Mouse (Mus musculus): ENCODE measurements around the gene Acot11. TPM values are rescaled to one million over a fixed set of nuclear protein-coding genes. Genes with fewer than 3 reads are reported as not detected.
A peak's percentile ranks its signal among the peaks of the same experiment; 100 is the strongest.
"Not testable (repeated sequence)": the region's sequence is repeated elsewhere in the genome, so short reads cannot be mapped to it uniquely, and the experiment has no call there.

Gene Acot11
- total RNA-seq, 2 experiments from 2014 or later: 9.9 to 13.2 TPM

GRCm38 (mm10) chr4:106811162-106811561, 6.4 kb upstream of the Acot11 start:
- DNase-seq (ENCODE audit: low spot score): no peak

- no peak for DNase-seq (ENCODE audit: low spot score)
Measured at GRCm38 (mm10) chr4:106810039-106810438, 5.2 kb upstream of the Acot11 start.

GRCm38 (mm10) chr4:106807287-106807686, 2.5 kb upstream of the Acot11 start:
- DNase-seq (ENCODE audit: low spot score): no peak

GRCm38 (mm10) chr4:106805890-106806289, 1.1 kb upstream of the Acot11 start:
- DNase-seq (ENCODE audit: low spot score): no peak

- DNase-seq (ENCODE audit: low spot score): no peak
Measured at GRCm38 (mm10) chr4:106804201-106804909, 443 bp downstream of the Acot11 start.

- DNase-seq (ENCODE audit: low spot score): no peak
Measured at GRCm38 (mm10) chr4:106803781-106804180, 1.0 kb downstream of the Acot11 start.

GRCm38 (mm10) chr4:106799772-106800336, 4.9 kb downstream of the Acot11 start:
- DNase-seq (ENCODE audit: low spot score): peak; percentile 81

- peak; percentile 34 for DNase-seq (ENCODE audit: low spot score)
Measured at GRCm38 (mm10) chr4:106798908-106799546, 5.8 kb downstream of the Acot11 start.

- no peak for DNase-seq (ENCODE audit: low spot score)
Measured at GRCm38 (mm10) chr4:106795289-106795688, 9.5 kb downstream of the Acot11 start.

- no peak for DNase-seq (ENCODE audit: low spot score)
Measured at GRCm38 (mm10) chr4:106794247-106794646, 10.6 kb downstream of the Acot11 start.

GRCm38 (mm10) chr4:106793826-106794225, 11.0 kb downstream of the Acot11 start:
- not testable (repeated sequence) for DNase-seq (ENCODE audit: low spot score)

GRCm38 (mm10) chr4:106792276-106792675, 12.5 kb downstream of the Acot11 start:
- no peak for DNase-seq (ENCODE audit: low spot score)

- DNase-seq (ENCODE audit: low spot score): no peak
Measured at GRCm38 (mm10) chr4:106790938-106791337, 13.9 kb downstream of the Acot11 start.

- DNase-seq (ENCODE audit: low spot score): not testable (repeated sequence)
Measured at GRCm38 (mm10) chr4:106790218-106790617, 14.6 kb downstream of the Acot11 start.

- no peak for DNase-seq (ENCODE audit: low spot score)
Measured at GRCm38 (mm10) chr4:106789705-106790104, 15.1 kb downstream of the Acot11 start.

- no peak for DNase-seq (ENCODE audit: low spot score)
Measured at GRCm38 (mm10) chr4:106788627-106789026, 16.2 kb downstream of the Acot11 start.

GRCm38 (mm10) chr4:106787830-106788229, 17.0 kb downstream of the Acot11 start:
- DNase-seq (ENCODE audit: low spot score): no peak

GRCm38 (mm10) chr4:106785753-106786540, 18.9 kb downstream of the Acot11 start:
- no peak for DNase-seq (ENCODE audit: low spot score)

GRCm38 (mm10) chr4:106785345-106785744, 19.5 kb downstream of the Acot11 start:
- DNase-seq (ENCODE audit: low spot score): no peak

GRCm38 (mm10) chr4:106784806-106785205, 20.0 kb downstream of the Acot11 start:
- DNase-seq (ENCODE audit: low spot score): no peak

- no peak for DNase-seq (ENCODE audit: low spot score)
Measured at GRCm38 (mm10) chr4:106783137-106783536, 21.7 kb downstream of the Acot11 start.

- no peak for DNase-seq (ENCODE audit: low spot score)
Measured at GRCm38 (mm10) chr4:106780045-106780444, 24.8 kb downstream of the Acot11 start.

Data from gastrocnemius, adult 18-20 months (tissue).